Mouse (Mus musculus): ENCODE measurements around the gene Perp.

Perp gene

DNA sequence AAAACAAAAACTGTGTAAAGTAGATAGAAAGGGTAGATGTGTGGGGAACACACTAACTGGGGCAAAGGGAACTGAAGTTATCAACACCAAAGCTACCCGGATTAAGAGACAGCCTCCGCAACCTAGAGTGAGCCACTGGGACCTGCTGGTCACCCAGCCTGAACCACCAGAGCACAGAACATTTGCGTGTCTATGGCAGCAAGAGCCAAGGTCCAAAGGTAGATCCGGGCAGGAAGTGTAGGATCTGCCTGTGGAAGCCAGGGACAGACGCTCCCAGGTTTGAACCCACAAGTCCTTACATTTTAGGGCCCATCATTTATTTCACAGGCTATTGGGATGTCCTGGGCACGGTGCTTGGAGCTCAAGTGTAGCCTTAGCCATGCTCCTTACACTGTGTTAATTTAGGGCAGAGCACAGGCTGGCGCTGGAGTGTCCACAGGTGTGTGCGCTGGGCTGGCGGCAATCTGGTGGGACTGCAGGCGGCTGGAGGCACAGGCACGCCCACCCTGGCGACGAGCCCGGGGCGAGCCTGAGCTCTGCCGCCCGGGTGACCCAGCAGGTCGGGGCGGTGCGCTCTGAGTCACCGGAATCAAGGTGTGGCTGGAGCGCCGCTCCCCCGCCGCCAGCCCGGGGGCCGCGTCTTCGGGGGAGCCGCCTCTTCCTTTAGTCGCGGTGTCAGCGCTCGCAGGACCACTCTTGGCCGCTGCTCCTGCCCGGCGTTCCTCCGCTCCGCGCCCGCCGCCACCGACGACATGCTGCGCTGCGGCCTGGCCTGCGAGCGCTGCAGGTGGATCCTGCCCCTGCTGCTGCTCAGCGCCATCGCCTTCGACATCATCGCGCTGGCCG lies at the start of gene Perp:
Gene Perp, plus strand, starts transcription at position 580 of the 846 bp plus-strand sequence.
- DNase-seq (ENCODE audit: low read depth, low spot score): no peak

DNA sequence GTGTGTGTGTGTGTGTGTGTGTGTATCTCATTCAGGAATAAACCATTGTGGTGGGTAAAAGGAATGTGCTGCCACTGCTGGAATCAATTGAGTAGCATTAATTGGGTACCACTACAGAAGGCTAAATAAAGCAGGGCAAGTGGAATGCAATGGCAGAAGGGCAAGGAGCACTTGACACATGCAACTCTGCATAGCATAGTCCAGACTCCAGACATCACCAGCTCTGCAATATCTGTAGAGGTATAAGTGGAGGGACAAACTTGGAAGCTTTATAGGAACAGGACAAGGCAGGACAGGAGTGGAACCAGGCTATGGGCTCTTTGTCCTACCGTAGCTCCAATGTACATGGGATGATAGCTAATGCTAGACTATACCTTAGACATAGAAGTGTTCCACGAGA lies 33.1 kb upstream of the Perp start:
- no peak for DNase-seq (ENCODE audit: low read depth, low spot score)

DNA sequence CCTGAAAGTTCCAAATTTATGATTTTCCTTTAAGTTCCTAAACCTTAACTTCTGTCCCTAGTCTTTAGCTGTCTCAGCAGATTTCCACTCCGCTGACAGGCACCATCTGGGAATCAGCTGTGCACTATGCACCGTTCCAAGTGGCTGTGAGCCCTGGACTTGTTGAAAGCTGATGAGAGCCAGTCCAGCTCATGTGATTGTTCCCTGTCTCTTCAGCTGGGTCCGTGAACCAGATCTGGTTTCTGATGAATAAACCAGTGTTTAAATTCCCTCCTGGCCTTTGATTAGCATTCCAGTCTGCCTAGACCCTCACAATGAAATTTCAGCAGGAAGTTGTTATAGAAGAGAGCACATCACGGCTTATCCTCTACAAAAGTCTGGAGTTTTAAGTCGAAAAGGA lies 28.3 kb upstream of the Perp start:
- no peak for DNase-seq (ENCODE audit: low read depth, low spot score)

DNA sequence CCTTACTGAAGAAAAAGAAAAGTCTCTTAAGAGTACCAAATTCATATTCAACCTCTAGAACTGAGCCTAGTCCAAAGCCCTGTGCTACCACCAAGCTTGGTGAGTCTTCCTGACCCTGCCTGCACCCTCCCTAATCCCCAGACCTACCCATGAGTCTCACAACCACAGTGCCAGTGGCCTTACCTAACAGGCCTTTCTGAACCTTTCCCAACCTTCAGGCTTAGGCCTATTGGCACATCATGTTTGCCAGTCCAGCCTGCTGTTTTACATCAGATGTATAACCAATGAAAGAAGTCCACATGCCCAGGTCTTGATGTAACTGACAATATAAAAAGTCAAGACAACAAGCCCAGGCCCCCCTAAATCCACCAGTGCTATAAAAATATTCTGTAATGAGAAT lies 19.7 kb upstream of the Perp start:
- no peak for DNase-seq (ENCODE audit: low read depth, low spot score)

DNA sequence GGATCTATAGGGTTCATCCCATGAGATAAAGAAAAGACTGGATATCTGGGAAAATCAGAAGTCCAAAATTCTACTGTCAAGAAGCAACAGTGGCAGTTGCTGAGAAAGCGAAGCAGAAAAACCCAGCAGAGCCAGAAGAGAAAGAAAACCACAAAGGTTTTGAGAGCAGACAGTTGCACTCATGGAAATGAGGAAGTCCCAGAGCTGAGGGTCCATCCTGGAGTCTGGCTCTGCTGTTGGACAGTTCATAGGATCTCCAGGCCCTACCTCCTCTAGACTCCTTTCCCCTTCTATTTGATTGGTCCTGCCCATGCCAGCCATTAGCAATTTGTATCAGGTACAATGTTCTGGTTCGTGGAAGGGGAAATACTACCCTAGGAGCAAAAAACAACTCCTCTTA lies 18.7 kb upstream of the Perp start:
- no peak for DNase-seq (ENCODE audit: low read depth, low spot score)

DNA sequence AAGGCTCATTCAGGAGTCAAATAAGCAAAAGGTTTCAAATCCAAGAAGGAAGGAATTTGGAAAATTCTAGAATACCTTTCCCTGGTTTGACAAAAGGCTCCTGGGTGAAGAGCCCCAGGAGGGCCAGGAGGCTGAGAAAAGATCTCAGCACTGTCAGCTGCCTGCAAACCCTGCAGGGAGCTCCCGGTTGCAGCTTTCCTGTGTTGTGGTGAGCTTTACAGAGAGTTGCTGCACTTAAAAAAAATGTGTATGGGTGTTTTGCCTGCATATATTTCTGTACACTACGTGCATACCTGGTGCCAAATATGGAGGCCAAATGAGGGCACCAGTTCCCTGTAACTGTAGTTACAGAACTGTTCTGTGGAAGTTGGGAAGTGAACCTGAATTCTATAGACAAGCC lies 16.9 kb upstream of the Perp start:
- no peak for DNase-seq (ENCODE audit: low read depth, low spot score)

DNA sequence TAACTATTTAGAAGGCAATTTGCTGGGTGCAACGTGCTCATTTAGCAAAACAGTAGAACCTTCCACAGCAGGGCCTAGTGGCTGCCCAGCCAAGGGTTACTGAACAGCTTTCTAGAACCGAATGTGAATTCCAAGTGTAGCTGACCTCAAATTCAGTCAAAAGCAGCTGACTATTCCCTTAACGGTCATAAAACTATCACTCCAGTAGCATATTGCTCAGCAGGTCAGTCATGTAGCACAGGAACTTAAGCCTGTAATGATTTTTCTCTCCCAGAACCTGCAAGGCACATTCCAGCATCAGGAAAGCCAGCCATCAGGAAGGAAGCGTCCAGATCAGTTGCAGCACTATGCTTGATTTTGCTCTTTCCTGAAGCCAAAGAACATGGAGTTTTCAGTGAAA lies 14.5 kb upstream of the Perp start:
- DNase-seq (ENCODE audit: low read depth, low spot score): no peak

DNA sequence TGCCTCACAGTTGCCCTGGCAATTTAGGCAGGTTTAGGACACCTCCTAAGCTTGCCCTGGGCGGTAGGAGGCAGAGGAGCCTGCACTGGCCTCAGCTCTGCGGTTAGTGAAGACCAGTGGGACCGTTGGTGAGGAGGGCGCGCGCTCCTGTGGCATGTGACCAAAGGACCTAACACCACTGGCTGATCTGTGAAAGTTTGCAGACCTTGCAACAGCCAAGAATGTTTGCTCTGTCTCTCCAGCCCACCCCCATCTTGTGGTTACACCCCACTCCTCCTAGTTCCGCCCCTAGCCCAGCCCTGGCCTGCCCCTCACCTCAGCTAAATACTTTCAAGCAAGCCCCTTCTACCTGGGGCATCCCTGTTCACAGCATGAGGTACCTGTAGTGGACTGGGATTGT lies 13.0 kb upstream of the Perp start:
- no peak for DNase-seq (ENCODE audit: low read depth, low spot score)

DNA sequence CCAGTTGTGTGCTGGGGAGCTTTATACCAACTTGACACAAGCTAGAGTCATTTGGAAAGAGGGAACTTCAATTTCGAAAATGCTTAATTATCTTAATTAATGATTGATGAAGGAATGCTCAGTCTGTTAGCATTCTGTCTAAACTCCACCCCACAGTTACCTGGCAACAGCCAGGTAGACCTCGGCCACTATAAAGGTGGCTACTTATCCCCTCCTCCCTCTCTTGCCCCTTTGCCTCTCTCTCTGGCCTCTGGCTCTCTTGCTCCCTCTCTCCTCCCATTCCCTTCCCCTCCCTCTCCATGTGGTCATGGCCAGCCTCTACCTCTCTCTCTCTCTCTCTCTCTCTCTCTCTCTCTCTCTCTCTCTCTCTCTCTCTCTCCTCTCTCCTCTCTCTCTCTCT lies 10.4 kb upstream of the Perp start:
- no peak for DNase-seq (ENCODE audit: low read depth, low spot score)

DNA sequence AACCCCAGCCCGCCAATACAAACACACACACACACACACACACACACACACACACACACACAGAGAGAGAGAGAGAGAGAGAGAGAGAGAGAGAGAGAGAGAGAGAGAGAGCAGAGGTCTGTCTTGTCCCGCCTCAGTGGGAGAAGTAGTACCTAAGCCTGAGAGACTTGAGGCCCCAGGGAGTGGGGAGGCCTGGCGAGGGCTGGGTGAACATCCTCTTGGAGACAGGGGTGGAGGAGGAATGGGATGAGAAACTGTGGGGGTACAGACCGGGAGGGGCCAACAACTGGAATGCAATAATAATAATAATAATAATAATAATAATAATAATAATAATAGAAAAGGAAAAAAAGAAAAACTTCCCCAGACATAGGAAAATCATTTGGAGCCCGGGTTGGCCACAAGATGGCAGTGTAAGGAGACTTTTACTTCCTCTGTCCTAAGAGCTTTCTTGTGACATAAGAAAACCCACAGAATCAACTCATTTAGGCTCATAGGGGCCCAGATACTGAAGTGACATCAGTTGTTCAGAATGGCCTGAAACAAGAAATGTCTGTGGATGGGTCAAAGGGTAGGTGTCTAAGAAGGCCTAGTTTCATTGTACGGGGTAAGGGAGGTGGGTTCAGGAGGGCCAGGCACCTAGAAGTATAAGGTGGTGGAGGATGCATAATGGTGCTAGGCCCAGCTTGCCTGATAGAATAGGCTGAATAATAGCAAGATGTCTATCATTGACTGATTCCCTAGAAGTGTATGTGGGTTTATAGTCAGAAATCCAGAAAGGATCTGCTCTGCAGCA lies 8.9 kb upstream of the Perp start:
- no peak for DNase-seq (ENCODE audit: low read depth, low spot score)

DNA sequence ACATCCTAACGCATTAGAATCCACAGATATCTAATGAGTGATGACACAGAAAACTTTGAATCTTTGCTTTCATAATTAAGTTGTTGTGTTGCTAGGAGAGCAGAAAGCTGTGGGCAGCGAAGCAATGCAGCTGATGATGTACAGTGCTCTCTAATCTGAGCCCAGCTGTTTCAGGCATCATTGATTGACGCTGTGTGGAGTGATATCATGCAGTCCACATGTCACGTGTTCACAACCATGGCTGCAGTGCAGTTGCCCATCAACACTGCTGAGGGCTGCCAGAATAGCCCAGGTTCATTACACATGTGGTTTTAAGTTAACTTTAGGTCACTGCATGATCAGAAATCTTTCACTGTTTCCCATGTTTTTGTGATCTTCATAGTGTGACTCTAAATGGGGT lies 5.3 kb upstream of the Perp start:
- no peak for DNase-seq (ENCODE audit: low read depth, low spot score)

DNA sequence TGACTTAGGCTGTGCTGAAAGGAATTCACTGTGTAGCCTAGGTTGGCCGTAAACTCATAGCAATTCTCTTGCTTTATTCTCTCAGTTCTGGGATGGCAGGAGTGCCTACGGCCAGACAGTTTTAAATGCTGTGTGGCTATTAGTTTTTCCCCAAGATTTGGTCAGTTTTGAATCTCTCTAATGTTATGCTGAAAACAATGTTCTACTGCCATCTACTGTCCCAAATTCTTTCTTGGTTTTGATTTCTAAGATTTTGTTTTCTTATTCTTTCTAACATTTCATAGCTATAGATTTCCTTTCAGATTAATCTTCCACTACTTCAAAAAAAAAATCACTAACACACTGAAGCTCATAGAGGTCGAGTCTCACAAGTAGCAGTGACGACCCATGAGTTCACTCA lies 4.1 kb upstream of the Perp start:
- no peak for DNase-seq (ENCODE audit: low read depth, low spot score)

DNA sequence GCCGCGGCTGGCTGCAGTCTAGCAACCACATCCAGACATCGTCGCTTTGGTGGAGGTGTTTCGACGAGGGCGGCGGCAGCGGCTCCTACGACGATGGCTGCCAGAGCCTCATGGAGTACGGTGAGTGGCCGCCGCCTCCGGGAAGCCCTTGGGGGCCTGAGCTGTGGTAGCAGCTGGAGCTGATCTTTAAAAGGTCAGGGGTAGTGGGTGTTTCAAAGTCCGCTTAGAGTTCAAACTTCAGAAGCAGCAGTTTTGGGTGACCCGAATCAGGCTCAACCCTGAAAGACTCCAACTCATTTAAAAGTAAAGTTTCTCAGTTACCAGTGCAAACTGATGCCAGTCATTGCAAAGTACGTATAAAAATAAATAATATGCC lies 455 bp downstream of the Perp start:
- no peak for DNase-seq (ENCODE audit: low read depth, low spot score)

DNA sequence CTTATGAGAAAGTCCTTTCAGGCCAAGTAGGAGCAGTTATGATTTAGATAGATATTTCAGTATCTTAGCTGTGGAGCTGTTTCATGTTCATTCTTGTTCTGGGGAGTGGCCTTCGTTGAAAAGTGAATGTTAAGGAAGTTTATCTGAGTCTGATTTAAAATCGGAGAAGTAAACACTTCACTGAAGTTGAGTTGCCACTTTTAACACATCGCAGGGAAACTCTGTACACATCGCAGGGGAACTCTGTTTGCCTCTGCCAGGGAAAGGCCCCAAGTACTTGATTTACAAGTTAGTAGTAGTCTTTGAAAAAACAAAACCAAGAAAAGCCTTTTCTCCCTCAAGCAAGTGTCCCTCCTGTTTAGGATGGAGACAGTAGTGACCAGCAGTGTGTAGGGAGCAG lies 891 bp downstream of the Perp start:
- DNase-seq (ENCODE audit: low read depth, low spot score): no peak

DNA sequence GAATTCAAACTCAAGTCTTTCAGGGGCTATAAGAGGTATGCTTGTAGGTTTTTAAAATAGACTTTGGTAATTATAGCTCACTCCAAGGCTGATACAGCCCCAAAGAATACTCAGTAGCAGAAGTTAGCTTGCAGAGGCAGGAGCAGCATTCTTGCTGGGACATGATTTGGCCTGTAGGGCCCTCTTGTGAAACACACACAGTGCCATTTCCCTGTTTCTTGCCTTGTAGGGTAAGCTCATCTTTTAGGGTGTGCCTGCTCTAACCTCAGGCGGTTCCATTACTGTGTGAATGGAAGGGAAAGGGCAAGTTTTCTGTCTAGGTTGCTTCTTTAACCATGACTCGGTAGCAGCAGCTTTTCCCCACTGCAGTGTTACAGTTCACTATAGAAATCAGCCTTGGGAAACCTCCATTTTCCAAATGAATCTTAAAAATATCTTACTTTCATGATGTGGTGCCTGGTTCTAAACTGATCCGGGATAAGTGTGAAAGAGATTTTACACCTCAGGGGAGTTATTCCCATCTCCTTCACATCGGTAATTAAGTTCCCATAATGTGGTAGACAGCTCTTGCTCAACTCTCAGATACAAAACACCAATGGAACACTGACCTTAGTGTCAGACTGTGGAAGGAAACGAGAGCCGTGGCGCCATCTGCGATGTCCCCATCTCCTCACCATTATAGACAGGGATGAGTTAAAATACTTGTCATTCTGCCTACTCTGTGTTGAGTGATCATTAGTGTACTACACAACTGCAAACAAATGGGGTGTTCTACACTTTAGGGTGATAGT lies 1.8 kb downstream of the Perp start:
- DNase-seq (ENCODE audit: low read depth, low spot score): no peak

DNA sequence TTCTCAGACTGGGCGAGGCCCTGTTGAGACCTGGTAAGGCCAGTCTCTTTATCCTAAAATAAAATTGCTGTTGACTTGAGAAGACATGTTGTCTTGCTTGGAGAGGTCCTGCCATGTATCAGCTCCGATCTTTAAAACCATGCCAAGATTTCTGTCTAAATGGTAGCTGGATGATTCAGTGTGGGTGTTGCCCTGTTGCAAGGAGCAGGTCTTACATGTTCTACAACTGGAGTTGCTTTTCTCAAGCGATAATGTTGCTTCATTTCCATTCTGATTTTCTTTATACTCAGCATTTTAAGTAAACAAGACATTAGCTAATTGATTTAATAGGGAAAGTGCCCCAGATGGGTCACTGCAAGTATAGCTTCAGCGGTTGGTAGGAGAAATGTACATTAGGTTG lies 5.4 kb downstream of the Perp start:
- DNase-seq (ENCODE audit: low read depth, low spot score): no peak

DNA sequence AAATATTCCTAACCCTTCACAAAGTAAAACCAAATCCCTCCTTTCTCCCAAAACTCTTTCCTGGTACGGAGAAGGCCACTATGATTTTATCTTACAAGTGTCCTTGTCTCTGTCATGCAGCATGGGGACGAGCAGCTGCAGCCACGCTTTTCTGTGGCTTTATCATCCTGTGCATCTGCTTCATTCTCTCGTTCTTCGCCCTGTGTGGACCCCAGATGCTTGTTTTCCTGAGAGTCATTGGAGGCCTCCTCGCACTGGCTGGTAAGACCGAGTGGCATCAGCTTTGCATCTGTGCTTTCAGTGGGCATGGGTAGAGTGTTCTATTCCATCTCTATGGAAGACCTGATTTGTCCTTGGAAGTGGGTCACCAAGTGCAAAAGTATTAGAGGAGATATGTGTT lies 8.6 kb downstream of the Perp start:
- DNase-seq (ENCODE audit: low read depth, low spot score): no peak

DNA sequence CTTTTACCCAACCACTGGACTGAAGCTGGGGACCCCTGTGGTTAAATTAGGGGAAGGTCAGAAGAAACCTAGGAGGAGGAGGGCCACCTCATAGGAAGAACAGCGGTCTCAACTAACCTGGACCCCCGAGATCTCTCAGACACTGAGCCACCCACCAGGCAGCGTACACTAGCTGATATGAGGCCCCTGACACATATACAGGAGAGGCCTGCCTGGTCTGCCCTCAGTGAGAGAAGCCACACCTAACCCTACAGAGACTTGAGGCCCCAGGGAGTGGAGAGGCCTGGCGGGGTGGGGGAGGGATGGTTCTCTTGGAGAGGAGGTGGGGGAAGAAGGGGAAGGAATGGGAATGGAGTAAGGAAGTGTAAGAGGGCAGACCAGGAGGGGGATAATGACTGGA lies 12.4 kb downstream of the Perp start:
- no peak for DNase-seq (ENCODE audit: low read depth, low spot score)

DNA sequence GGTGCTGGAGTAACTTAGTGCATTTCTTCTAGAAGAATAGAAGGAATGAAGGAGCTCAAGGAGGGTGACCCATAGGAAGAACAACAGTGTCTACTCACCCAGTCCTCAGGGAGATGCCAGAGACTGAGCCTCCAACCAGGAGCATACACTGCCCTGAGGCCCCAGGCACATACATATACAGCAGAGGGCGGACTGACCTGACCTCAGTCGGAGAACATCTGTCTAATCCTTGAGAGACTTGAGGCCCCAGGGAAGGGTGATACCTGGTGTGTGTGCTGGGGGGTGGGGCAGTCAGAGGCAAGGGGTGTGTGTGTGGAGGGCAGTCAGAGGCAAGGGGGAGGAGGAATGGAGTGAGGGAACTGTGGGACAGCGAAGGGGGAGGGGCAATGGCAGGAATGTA lies 14.8 kb downstream of the Perp start:
- no peak for DNase-seq (ENCODE audit: low read depth, low spot score)

DNA sequence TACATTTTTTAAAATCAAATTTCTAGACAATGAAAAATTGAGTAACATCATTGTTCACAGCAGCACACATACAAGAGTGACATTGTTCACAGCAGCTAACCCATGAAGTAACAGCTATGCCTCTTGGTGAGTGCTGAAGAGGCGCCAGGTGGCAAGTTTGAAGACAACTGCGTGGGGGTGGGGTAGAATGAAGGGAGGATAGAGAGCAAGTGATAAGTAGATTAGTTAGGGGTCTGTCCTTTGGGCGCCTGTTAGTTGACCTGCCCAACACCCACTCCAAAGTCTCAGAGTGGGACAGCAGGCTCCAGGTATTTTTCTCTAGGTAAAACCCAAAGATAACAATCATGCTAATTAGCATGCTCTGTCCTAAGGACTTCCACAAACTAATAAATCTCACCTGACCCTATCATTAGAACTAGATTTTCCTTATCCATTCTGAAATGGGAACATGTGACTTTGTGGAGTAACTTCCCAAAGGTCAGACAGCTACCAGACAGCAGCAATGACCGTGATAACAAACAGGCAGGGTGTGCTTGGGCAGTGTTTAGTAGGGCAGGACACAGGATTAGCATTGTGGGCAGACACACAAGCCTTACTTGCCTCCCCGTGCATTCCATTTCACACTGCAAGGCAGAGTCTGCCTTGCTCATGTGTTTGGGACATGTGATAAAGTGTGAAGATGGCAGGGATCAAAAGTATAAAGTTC lies 15.5 kb downstream of the Perp start:
- DNase-seq (ENCODE audit: low read depth, low spot score): no peak

DNA sequence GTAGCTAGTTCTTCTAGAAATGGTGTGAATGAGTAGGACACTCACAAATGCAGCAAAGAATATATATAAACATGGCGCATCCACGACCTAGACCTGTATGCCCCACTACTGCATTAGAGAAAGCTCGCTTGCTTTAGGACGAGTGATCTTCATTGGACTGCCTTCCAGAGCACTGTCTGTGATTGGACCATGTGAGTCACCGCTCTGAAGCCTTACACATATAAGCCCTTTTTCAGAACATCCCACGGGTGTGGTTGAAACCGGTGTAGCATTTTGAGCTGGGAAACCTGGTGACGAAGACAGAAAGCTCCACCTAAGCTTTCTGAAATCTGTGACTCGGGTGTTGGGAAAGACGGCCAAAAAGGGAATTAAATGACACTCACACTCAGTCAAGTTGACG lies 16.0 kb downstream of the Perp start:
- no peak for DNase-seq (ENCODE audit: low read depth, low spot score)

DNA sequence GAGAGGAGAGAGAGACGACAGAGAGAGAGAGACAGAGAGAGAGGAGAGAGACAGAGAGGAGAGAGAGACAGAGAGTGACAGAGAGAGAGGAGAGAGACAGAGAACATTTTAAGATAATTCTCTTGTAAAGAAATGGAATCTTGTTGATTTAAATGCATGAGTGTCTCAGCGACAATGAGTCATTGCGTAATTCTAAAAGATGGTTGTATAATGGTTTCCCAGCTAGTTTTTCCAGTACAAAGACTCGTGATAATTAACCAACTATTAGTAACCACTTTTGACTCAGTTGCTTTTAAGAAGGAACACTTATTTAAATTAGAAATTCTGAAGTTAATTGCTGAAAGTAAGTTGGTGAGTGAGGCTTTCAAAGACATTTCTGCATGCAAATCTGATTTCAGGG lies 16.6 kb downstream of the Perp start:
- DNase-seq (ENCODE audit: low read depth, low spot score): no peak
